Mouse (Mus musculus): Measurements from ENCODE around the gene Ppp2r5c. TPM values are rescaled to one million over a fixed set of nuclear protein-coding genes. Genes with fewer than 3 reads are reported as not detected.

Ppp2r5c gene
- polyA plus RNA-seq, 1 experiment from 2014 or later, result 138 TPM

GRCm38 (mm10) chr12:110445775-110446174 lies 1.1 kb upstream of the Ppp2r5c start:
- 0 out of 2 replicates have a peak, but pooled peaks cover 4% of the 10 kb centered on the region for H3K27me3 ChIP-seq (ENCODE audit: control insufficient read depth, insufficient read depth, low read length)
- peak overlapping the region; percentile 76 for H3K9ac ChIP-seq (ENCODE audit: low read length)
- peak overlapping the region in 1 of 2 experiments; percentile 98; a peak in 1 of 4 replicates for H3K27ac ChIP-seq (replicated peaks in 1 of 2; ENCODE audit: control insufficient read depth in 1 of 2, insufficient read depth in 1 of 2, low read depth in 2 of 2, low read length in 2 of 2)
- peaks cover 2 to 8% of the 10 kb centered on the region in 2 experiments; a peak in 2 of 4 replicates for H3K4me1 ChIP-seq (ENCODE audit: control insufficient read depth in 2 of 2, insufficient read depth in 2 of 2, low read length in 2 of 2)
- peaks cover 6% of the 10 kb centered on the region; the same call in 1 of the 2 replicates for H3K36me3 ChIP-seq (ENCODE audit: control insufficient read depth, insufficient read depth, low read length)
- peak overlapping the region; percentile 79 for H3K4me2 ChIP-seq (ENCODE audit: low read length)
- 38% methylated on average over 7 of the region's 7 CpGs for WGBS
- peak overlapping the region; percentile 83 to 90 for H3K4me3 ChIP-seq (ENCODE audit: control insufficient read depth in 1 of 2, insufficient read depth in 1 of 2, low read depth in 1 of 2, low read length in 2 of 2)
- H3K9me3 ChIP-seq (ENCODE audit: control insufficient read depth, low read length), result no peaks in the 10 kb centered on the region; the same call in 1 of the 2 replicates
- ATAC-seq (ENCODE audit: insufficient number of reproducible peaks, insufficient read depth, low FRiP score, low read depth), result no peak

GRCm38 (mm10) chr12:110447306-110447705 lies 386 bp downstream of the Ppp2r5c start:
- H3K9ac ChIP-seq (ENCODE audit: low read length), result peak overlapping the region; percentile 91
- peaks cover 10% of the 10 kb centered on the region; the same call in 1 of the 2 replicates for H3K36me3 ChIP-seq (ENCODE audit: control insufficient read depth, insufficient read depth, low read length)
- WGBS, result under 1% methylated on average over 38 of the region's 39 CpGs
- peaks cover 2 to 8% of the 10 kb centered on the region in 2 experiments; a peak in 2 of 4 replicates for H3K4me1 ChIP-seq (ENCODE audit: control insufficient read depth in 2 of 2, insufficient read depth in 2 of 2, low read length in 2 of 2)
- 0 out of 2 replicates have a peak, but pooled peaks cover 4% of the 10 kb centered on the region for H3K27me3 ChIP-seq (ENCODE audit: control insufficient read depth, insufficient read depth, low read length)
- H3K27ac ChIP-seq (replicated peaks in 1 of 2; ENCODE audit: control insufficient read depth in 1 of 2, insufficient read depth in 1 of 2, low read depth in 2 of 2, low read length in 2 of 2), result peak overlapping the region in 1 of 2 experiments; percentile 98; a peak in 2 of 4 replicates
- H3K4me3 ChIP-seq (ENCODE audit: control insufficient read depth in 1 of 2, insufficient read depth in 1 of 2, low read depth in 1 of 2, low read length in 2 of 2), result peak overlapping the region; percentile 74 to 83
- no peaks in the 10 kb centered on the region for H3K9me3 ChIP-seq (ENCODE audit: control insufficient read depth, low read length)
- H3K4me2 ChIP-seq (ENCODE audit: low read length), result peak overlapping the region; percentile 77
- ATAC-seq (ENCODE audit: insufficient number of reproducible peaks, insufficient read depth, low FRiP score, low read depth), result peak; percentile 41

GRCm38 (mm10) chr12:110448767-110449166 lies 1.8 kb downstream of the Ppp2r5c start:
- no peak for ATAC-seq (ENCODE audit: insufficient number of reproducible peaks, insufficient read depth, low FRiP score, low read depth)
- no peaks in the 10 kb centered on the region for H3K9me3 ChIP-seq (ENCODE audit: control insufficient read depth, low read length)
- WGBS, result 80% methylated on average over 10 of the region's 10 CpGs

DNA sequence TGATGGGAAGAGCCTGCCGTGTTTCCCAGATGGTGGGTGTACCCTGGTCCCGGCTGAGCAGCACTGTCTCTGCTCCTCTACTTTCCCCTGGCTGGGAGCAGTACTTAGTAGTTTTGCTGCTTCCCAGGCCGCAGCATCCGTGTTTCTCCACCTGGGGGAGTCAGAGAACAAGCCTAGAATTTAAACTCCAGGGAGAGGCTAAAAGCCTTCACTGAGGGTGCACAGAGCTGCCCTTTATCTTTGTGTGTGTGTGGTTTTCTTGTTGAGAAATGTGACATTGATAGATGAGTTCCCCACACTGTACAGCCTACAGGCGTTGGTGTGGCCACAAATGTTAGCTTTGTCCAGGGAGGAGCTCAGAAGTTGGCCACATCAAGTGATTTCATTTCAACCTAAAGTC lies 7.3 kb downstream of the Ppp2r5c start:
- H3K27ac ChIP-seq (replicated peaks in 1 of 2; ENCODE audit: control insufficient read depth in 1 of 2, insufficient read depth in 1 of 2, low read depth in 2 of 2, low read length in 2 of 2), result no peak overlapping the region

More at GRCm38 (mm10) chr12:110448767-110449166, 1.8 kb downstream of the Ppp2r5c start:
- no peak overlapping the region for H3K4me2 ChIP-seq (ENCODE audit: low read length)
- H3K27ac ChIP-seq (replicated peaks in 1 of 2; ENCODE audit: control insufficient read depth in 1 of 2, insufficient read depth in 1 of 2, low read depth in 2 of 2, low read length in 2 of 2), result no peak overlapping the region
- H3K27me3 ChIP-seq (ENCODE audit: control insufficient read depth, insufficient read depth, low read length), result no peaks in the 10 kb centered on the region
- H3K36me3 ChIP-seq (ENCODE audit: control insufficient read depth, insufficient read depth, low read length), result peaks cover 10% of the 10 kb centered on the region; the same call in 1 of the 2 replicates
- no peak overlapping the region for H3K4me3 ChIP-seq (ENCODE audit: control insufficient read depth in 1 of 2, insufficient read depth in 1 of 2, low read depth in 1 of 2, low read length in 2 of 2)
- peaks cover 2 to 8% of the 10 kb centered on the region in 2 experiments; a peak in 2 of 4 replicates for H3K4me1 ChIP-seq (ENCODE audit: control insufficient read depth in 2 of 2, insufficient read depth in 2 of 2, low read length in 2 of 2)
- H3K9ac ChIP-seq (ENCODE audit: low read length), result no peak overlapping the region

DNA sequence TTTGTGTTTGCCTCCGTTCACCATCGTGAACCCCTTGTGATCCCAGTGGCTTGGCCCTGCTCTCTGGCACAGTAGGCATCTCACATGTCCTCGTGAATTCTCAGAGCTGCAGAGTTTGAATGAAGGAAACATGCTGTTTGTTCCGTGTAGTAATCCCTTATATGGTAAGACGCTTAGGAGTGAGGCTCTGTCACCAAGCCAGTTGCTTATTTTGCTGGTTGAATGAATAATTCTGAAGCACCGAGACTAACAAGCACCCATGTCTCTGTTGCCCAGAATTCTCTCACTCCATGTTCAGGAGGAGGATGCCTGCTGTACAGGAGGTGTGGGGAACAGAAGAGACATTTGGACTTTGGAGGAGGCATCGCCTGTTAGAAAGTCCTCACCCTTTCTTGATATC lies 9.1 kb downstream of the Ppp2r5c start:
- 0 out of 2 replicates have a peak, but pooled peaks cover 4% of the 10 kb centered on the region for H3K36me3 ChIP-seq (ENCODE audit: control insufficient read depth, insufficient read depth, low read length)
- H3K4me3 ChIP-seq (ENCODE audit: control insufficient read depth in 1 of 2, insufficient read depth in 1 of 2, low read depth in 1 of 2, low read length in 2 of 2), result no peak overlapping the region
- WGBS, result 87% methylated on average over 7 of the region's 7 CpGs
- H3K9ac ChIP-seq (ENCODE audit: low read length), result no peak overlapping the region
- H3K9me3 ChIP-seq (ENCODE audit: control insufficient read depth, low read length), result no peaks in the 10 kb centered on the region
- ATAC-seq (ENCODE audit: insufficient number of reproducible peaks, insufficient read depth, low FRiP score, low read depth), result no peak
- no peak overlapping the region for H3K4me2 ChIP-seq (ENCODE audit: low read length)
- no peaks in the 10 kb centered on the region for H3K27me3 ChIP-seq (ENCODE audit: control insufficient read depth, insufficient read depth, low read length)
- no peak overlapping the region for H3K27ac ChIP-seq (replicated peaks in 1 of 2; ENCODE audit: control insufficient read depth in 1 of 2, insufficient read depth in 1 of 2, low read depth in 2 of 2, low read length in 2 of 2)
- peaks cover 21 to 29% of the 10 kb centered on the region in 2 experiments for H3K4me1 ChIP-seq (ENCODE audit: control insufficient read depth in 2 of 2, insufficient read depth in 2 of 2, low read length in 2 of 2)

More for the DNA sequence above, 7.3 kb downstream of the Ppp2r5c start:
- Histone ChIP-seq H3K4me1 (ENCODE audit: control insufficient read depth in 2 of 2, insufficient read depth in 2 of 2, low read length in 2 of 2) (peaks cover 6 to 11% of the 10 kb centered on the region in 2 experiments; a peak in 3 of 4 replicates), H3K27me3 (ENCODE audit: control insufficient read depth, insufficient read depth, low read length) (no peaks in the 10 kb centered on the region), H3K36me3 (ENCODE audit: control insufficient read depth, insufficient read depth, low read length) (peaks cover 10% of the 10 kb centered on the region; the same call in 1 of the 2 replicates), H3K9ac (ENCODE audit: low read length) (no peak overlapping the region), H3K4me3 (ENCODE audit: control insufficient read depth in 1 of 2, insufficient read depth in 1 of 2, low read depth in 1 of 2, low read length in 2 of 2) (no peak overlapping the region), H3K4me2 (ENCODE audit: low read length) (no peak overlapping the region), H3K9me3 (ENCODE audit: control insufficient read depth, low read length) (no peaks in the 10 kb centered on the region)
- WGBS, result 4% methylated on average over 5 of the region's 5 CpGs
- ATAC-seq (ENCODE audit: insufficient number of reproducible peaks, insufficient read depth, low FRiP score, low read depth), result no peak

DNA sequence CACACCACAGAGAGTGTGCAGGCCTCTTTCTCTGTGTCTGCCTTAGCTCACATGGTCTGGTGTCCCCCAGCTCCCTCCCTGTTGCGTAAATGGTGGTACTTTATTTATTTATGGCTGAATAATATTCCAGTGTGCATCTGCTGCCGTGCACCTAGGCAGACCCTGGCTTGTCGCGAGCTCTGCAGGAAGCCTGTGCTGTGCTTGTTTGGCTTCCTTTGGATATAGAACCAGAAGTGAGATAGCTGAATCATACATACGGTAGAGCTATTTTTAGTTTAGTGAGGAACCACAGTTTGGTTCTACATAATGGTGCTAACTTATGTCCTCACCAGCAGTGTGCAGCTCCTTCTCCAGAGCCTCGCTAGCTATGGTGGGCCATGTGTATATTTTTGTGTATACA lies 11.7 kb downstream of the Ppp2r5c start:
- H3K36me3 ChIP-seq (ENCODE audit: control insufficient read depth, insufficient read depth, low read length), result no peaks in the 10 kb centered on the region
- peaks cover 21 to 29% of the 10 kb centered on the region in 2 experiments for H3K4me1 ChIP-seq (ENCODE audit: control insufficient read depth in 2 of 2, insufficient read depth in 2 of 2, low read length in 2 of 2)
- 38% methylated on average over 6 of the region's 6 CpGs for WGBS
- H3K27me3 ChIP-seq (ENCODE audit: control insufficient read depth, insufficient read depth, low read length), result no peaks in the 10 kb centered on the region
- H3K9me3 ChIP-seq (ENCODE audit: control insufficient read depth, low read length), result no peaks in the 10 kb centered on the region
- peak overlapping the region in 1 of 2 experiments; percentile 49; a peak in 2 of 4 replicates for H3K27ac ChIP-seq (replicated peaks in 1 of 2; ENCODE audit: control insufficient read depth in 1 of 2, insufficient read depth in 1 of 2, low read depth in 2 of 2, low read length in 2 of 2)
- H3K9ac ChIP-seq (ENCODE audit: low read length), result 0 out of 2 replicates have a peak overlapping the region, but pooled peaks have one; percentile 7
- H3K4me3 ChIP-seq (ENCODE audit: control insufficient read depth in 1 of 2, insufficient read depth in 1 of 2, low read depth in 1 of 2, low read length in 2 of 2), result no peak overlapping the region
- no peak for ATAC-seq (ENCODE audit: insufficient number of reproducible peaks, insufficient read depth, low FRiP score, low read depth)
- no peak overlapping the region for H3K4me2 ChIP-seq (ENCODE audit: low read length)

GRCm38 (mm10) chr12:110460418-110461300 lies 13.7 kb downstream of the Ppp2r5c start:
- Histone ChIP-seq H3K27ac (replicated peaks in 1 of 2; ENCODE audit: control insufficient read depth in 1 of 2, insufficient read depth in 1 of 2, low read depth in 2 of 2, low read length in 2 of 2) (peak overlapping the region; percentile 38 to 59; a peak in 2 of 4 replicates), H3K4me3 (ENCODE audit: control insufficient read depth in 1 of 2, insufficient read depth in 1 of 2, low read depth in 1 of 2, low read length in 2 of 2) (no peak overlapping the region), H3K9me3 (ENCODE audit: control insufficient read depth, low read length) (no peaks in the 10 kb centered on the region), H3K36me3 (ENCODE audit: control insufficient read depth, insufficient read depth, low read length) (no peaks in the 10 kb centered on the region), H3K4me1 (ENCODE audit: control insufficient read depth in 2 of 2, insufficient read depth in 2 of 2, low read length in 2 of 2) (peaks cover 25 to 38% of the 10 kb centered on the region in 2 experiments), H3K27me3 (ENCODE audit: control insufficient read depth, insufficient read depth, low read length) (no peaks in the 10 kb centered on the region), H3K4me2 (ENCODE audit: low read length) (no peak overlapping the region), H3K9ac (ENCODE audit: low read length) (no peak overlapping the region)
- WGBS, result 57% methylated on average over 18 of the region's 18 CpGs
- peak; percentile 84 for ATAC-seq (ENCODE audit: insufficient number of reproducible peaks, insufficient read depth, low FRiP score, low read depth)

Measured in heart, embryonic 14.5 days (tissue).